Mouse (Mus musculus) MEL-GATA-1-ER (cell line): Measurements from ENCODE around the gene Elmsan1.

ENCODE experiments used
- DNase-seq: peaks from one replicate; pipeline ENCODE4 v3.0.0-alpha.2; 2012; ENCODE audit warnings: low read depth; ENCODE audit errors: extremely low read depth

Gene Elmsan1

DNA sequence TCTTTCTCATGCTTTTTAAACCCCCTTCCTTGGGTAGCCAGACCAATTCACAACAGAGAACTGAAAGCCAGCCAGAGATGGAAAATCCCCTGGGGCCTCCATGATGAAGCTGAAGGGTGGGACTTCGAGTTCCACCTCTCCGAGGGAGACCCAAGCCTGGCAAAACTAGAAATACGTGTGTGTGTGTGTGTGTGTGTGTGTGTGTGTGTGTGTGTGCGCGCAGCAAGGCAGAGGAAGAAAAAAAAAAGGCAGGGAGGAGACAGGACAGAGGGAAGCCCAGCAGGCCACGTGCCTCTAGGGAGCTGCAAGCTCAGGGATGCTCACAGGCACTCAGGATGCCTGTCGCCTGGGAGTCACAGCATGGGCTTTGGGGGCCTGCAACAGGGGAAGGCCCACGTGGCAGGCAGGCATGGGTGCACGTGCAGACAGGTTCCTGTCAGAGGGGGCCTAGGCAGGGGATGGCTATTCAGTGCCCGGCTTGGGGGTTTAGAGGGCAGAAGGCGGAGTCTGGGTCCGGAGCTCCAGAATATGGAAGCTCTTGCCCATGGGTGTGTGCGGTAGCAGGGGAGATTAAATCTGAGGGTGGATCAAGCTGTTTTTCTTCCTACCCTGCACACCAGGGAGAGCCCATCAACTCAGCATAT, 42.4 kb downstream of the Elmsan1 start:
- no peak for DNase-seq

DNA sequence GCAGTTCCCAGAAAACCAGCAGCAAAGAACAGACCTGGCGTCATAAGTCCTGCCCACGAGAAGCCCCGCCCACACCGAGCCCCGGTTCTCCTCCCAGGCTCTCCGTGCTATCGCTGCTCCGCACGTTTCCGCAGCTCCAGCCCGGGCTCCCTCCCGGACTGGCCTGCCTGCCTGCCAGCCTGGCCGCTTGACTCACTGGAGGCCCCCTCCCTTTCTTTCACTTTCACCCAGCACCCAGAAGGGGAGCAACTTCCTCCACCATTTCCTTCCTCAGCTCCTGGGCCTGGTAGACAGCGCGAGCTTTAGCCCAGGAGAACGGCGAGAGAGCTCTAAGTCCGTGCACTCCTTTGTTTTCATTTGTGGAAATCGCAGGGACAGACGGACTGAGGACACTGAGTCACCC, 43.0 kb downstream of the Elmsan1 start:
- peak; percentile 92 for DNase-seq

DNA sequence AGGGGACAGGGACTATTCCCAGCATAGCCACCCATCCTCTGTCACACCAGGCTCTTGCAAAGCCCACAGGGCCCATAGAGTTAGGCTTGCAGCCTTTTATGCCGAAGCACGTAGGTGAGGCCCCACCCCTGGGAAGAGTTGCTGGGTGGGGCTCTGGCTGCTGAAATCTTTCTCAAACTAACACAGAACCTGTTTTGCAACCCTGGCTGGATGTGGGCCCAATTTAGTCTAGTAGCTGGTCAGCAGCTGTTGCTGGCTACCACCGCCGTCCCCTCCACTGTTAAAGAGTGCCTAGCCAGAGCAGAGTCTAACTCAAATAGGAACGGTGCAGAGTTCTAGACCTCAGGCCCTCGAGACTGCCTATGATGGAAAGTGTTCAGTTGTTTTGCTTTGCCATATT, 43.8 kb downstream of the Elmsan1 start:
- no peak for DNase-seq

DNA sequence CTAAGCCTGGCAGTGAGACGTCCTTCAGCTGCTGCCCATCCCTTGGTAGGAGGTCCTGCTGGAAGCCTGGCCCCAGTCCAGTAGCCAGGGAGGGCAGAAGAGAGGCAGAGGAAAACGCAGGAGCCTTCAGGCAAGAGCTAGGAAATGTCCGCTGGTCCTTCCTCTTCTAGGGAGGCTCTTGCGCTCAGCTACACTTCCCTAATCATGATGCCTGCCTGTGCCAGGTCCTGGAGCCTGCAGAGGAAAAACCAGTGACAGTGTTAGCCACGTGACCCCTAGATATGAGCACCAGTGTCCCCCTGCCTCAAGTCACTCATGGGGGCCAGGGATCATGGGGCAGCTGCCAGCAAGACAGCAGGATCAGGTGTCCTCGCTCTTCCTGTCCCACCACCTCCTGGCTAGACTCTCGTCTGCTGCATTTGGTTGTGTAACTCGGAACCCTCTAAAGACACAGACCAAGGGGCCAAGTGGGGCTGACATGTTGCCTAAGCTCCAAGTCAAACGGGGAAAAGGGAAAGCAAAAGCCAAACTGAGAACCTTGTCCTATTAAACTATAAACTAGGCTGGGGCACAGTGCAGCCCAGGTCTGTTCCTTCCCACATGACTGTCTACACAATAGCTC, 44.4 kb downstream of the Elmsan1 start:
- no peak for DNase-seq

DNA sequence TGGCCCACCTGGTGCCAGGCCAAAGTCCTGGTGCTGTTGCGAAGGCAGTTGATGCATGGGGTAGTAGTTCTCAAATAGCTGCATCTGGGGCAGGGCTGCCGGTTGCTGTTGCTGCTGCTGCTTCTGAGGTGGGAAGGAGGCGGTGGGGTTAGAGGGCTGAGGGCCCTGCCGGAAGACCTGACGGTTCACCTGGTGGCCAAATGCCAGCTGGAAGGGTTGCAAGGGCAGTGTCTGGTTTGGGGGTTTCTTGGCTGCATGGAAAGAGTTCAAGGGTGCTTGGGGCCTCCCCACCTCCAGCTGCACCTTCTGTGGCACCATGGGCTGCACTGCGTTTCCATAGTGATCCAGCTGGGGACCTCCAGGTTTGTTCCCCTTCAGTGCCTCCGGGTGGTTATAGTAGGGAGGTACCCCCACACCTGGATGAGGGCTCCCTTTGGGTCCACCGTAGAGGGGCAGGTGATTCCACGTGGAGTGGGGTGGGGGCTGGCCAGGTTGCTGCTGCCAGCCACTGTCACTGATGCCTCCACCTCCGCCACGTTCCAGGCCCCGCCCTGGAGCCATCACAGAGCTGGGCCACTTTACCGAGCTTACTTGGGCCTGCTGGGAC, 45.3 kb downstream of the Elmsan1 start:
- DNase-seq, result no peak

DNA sequence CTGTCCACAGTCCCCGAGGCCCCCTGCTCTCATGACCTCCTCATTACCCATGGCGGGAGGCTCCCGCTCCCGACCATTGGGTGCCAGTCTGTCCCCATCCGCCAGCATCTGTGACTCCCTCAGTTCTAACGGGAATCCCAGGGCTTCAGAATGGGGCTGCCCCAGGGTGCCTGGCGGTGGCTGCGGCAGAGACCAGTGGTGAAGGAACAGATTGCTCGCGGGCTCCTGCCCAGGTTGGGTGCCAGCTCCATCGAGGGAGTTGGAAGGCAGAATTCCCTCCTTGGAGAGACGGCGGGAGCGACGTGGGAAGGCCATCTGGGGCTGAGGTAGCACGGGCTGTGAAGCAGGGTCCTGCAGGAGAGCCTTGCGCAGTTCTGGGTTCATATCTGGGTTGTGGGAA, 45.8 kb downstream of the Elmsan1 start:
- no peak for DNase-seq

DNA sequence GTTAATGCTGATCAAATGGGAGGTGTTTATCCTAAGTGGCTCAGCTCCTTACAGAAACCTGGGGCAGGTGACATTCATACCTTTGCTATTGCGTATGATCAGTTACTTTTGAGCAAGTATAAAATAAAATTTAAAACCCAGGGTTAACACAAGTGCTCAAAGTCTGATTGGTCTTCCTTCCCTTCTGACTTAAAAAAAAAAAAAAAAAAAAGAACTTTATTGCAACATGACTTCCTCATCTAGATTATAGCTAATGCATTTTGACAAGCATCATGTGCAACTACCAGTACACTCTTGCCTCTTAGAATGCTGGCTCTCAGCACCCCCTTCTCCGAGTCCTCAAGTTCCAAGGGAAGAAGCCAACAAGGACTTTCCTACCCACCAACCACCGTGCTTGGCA, 46.5 kb downstream of the Elmsan1 start:
- DNase-seq, result no peak

DNA sequence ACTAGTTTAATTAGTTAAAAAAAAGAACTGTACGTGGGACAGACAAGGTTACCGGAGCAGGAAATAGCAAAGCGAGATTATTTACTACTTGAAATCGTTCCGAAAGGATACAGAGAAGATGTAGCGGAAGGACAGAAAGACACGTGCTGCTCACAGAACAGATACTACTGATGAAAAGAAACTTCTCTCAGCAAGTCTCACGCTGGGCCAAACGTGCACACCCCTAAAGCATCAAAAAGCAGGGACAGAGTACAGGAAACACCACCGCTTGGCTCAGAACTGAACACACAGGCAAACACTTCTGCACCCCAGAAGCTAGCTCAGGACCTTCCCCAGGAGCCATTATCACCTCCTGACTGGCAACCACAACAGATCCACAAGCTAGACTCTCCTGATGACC, 48.1 kb downstream of the Elmsan1 start:
- no peak for DNase-seq

DNA sequence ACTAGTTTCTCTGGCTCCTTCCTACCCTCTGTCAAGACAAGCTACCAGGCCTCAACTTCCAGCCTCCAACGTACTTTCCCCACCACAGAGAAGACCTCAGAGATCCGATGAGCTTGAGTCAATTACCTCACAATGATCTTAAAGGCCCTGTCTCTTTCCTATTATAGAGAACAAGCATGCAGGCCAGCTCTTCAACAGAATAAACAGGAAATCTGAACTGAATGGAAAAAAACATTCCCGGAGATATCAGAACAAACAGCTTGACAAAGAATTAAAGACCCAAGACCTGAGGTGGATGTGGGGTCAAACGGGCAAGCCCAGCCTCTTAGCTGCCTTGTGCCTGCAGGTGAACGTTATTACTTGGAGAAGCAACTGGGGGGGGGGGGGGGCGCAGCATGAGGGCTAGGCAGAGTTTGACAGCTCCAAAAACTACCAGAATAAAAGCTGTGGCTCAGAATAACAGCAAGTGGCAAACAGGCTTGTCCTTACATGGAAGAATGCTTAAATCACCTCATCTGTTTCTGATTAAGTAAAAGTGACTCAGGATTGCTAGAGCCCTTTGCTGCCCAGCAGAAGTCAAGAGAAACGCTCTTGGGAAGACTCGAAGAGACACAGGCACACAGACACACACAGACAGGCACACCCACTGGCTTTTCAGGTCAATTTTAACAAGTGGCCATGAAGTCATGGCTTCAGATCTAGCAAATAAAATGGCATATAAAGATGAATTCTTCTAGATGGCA, 52.9 kb downstream of the Elmsan1 start:
- no peak for DNase-seq

DNA sequence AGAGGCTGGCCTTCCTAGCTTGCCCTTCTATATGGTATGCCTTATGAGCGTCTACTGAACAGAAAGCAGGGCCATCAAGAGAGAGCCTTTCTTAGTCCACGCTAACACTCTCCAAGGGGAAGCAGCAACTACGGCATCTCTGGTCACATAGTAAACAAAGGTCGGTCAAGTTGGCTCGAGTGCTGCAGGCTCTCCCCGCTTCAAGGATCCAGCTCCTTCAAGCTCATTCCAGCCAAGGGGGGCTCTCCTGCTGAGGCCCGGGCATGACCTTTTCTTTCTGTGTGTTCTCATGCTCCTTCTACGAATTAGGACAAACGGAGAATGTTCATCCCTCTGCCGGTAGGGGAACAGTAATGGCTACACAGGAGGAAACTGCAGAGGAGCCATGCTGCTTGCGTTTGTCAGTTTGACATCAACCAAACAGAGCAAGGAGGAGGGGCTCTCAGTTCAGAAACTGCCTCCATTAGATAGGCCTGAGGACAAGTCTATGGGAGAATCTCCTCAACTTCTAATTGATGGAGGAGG, 55.0 kb downstream of the Elmsan1 start:
- DNase-seq, result no peak

DNA sequence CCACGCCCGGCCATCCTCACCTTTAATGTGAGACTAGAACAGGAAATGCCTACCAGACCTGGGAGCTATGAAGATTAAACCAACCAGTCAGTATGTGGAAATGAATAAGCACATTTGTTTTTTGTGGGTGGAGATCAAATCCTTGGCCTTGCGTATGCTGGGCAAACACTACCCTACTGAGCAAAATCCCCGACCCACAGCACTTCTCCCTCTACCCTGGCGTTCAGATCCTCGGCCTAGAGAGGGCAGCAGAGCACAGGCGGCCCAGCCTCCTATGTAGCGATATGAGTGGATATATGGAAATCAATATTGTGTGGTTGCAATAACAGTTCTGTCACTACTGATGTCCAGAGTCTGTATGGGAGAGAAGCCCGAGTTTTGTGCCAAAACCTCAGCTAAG, 55.5 kb downstream of the Elmsan1 start:
- DNase-seq, result no peak

DNA sequence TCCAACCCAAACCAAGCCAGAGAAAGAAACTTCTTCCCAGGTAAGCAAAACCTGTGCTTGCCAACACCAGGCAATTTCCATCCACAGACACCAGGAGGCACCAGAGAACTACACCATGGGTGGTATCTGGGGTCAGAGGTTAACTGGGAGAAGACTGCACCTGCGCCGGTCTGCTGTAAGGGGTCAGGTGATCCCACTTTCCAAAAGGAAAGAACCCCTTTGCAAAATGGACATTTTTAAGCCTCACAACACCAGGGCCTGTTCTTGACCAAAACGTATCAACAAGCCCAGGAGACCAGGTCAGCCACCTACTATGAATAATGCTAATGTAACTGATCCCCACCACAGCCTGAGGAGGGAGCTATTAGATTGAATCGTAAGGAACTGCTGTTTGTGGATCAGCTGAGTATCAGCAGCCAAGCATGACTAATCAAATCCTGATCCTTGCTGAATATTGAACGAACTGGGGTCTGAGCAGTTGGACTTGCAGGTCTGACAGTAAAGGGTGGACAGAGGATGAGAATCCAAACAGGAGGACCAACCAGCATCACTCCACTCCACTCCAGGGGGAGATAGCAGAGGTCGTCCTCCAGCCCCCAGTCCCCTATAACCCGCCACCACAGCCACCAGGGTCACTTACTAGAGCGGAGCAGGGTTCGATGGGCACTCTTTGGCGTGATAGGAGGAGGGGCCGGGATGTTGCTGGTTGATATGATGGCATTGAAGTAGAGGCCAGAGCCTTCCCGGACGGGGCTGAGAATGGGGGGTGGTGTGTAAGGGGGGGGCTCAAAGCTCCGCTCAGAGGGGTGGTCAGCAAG, 56.9 kb downstream of the Elmsan1 start:
- DNase-seq, result no peak

DNA sequence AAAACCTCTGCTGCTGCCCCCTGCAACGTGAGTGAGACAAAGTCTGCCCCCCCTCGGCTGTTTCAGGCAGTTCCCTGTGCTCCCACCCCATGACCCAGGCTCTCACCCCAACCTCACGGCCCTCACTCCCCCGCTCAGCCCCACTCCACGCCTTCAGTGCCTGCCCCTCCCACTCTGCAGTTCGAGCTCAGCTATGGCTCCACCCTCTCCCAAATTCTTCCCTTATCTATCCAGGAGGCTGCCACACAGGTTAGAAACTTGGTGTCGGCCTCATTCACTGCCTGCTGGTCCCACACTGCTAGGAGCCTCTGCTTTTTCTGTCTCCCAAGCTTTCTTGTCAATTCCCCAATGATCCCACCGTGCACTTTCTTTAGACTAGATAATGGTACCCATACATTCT, 57.6 kb downstream of the Elmsan1 start:
- no peak for DNase-seq

DNA sequence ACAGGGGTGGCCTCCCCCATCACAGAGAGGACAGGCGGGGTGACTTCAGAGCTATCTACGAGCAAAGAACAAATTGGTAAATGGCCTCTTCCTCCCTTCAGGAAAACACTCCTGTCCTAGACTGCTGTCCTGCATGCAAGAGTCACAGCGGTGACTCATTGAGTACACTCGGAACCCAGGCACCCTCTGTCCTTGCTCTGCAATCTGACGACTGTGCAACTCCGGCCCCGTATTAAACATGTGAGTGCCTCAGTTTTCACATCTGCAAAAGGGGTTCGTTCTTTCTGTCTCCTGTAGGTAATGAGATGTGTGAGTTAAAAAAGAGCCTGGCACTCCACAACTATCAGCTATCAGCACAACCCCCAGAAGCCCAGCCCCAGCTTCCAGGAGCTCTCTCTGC, 58.2 kb downstream of the Elmsan1 start:
- no peak for DNase-seq

DNA sequence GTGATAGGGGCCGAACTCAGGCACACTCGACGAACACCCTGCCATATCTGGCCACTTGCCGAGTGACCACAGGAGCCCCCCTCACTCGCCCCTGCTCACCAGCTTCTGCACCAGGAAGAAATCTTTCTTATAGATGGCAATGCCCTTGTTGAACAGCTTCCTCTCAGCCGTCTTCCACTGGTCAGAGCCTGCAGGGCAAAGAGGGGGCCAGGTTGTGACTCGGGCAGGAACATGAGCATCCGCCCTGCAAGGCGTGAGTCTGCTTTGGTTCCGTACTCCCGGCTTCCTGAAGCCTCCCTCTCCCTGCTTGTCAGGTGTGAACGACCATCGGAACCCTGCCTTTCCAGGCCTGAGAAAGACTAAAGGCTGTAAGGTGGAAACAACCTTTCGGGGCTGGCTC, 60.5 kb downstream of the Elmsan1 start:
- no peak for DNase-seq

DNA sequence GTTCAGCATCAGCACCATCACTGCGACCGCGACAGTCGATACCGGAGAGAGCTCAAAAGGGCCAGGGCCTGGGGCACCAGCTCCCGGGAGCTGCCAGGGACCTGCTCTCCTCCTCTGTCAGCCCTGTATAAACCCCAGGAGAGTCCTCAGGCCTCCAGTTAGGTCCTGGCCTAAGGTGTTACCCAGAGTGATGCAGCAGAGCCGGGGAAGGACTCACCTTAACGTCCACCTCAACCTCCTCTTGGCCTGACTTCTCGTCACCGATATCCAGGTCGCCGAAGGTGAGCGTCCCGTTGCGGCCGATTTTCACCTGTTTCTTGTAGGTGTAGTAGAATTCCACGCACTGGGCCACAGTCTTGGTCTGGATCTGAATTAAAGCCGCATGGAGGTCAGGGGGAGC, 62.5 kb downstream of the Elmsan1 start:
- DNase-seq, result no peak

DNA sequence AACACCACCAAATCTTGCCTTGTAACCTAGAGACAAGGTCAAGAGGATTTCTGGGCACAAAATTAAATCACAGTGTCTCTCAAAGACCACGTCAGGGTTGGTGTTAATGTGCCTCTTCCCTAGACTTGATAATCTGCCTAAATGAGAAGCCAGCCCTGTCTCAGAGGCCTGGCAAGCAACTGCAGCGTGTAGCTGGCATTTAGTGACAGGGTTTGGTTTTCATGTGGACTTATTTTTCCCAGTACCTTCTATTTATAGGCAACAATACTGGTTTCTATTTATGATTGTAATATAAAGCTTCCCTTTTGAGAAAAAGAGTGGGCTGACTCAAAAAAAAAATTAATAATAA, 63.2 kb downstream of the Elmsan1 start:
- no peak for DNase-seq

DNA sequence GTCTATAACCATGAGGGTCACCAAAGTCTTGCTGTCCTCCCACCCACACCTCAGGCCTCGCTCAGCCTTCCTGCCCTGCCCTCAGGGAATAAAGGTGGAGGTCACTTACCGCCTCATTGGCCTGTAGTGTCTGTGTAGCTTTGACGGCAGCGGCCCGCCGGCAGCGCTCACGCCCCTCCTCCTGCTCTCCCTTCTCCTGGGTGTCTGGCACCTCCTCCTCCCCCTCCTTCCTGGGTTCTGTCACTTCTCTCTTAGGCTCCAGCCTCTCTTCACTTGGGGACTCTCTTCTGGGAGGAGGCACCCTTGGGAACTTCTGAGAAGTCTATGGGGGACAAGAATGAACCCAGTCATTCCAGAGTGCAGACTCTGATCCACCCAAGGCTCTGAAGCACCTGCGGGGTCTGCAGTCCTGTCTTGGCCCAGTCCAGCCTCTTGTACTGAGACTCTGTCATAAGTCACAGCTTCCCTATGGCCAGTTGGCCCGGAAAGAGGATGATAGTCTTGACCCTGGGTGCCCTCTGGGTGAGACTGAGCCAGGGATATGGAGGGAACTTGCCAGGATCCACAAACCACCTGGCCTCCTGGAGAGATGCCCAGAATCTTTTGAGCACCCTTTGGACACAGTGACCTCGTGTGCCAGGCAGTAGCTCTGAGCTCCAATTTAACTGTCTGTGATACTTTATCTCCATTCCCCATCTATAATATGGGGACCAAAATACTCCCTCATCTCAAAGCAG, 63.7 kb downstream of the Elmsan1 start:
- DNase-seq, result no peak

DNA sequence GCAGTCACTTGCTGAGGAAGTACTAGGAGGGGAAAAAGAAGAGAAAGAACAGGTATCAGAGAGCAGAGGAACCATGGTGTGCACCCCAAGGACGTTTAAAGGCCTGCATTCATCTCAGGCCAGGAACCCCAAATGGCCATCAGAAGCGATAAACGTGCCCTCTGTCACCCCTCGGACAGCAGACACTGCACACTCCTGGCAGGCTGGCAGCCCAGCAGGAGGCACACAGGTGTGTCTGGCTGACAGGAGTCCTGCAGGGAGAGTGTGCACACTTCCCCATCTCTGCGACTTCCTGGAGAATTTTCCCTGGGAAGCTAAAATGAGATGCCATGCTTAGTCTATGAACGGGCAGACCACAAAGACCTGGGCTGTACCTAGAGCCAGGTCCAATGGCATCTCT, 65.3 kb downstream of the Elmsan1 start:
- DNase-seq, result no peak

DNA sequence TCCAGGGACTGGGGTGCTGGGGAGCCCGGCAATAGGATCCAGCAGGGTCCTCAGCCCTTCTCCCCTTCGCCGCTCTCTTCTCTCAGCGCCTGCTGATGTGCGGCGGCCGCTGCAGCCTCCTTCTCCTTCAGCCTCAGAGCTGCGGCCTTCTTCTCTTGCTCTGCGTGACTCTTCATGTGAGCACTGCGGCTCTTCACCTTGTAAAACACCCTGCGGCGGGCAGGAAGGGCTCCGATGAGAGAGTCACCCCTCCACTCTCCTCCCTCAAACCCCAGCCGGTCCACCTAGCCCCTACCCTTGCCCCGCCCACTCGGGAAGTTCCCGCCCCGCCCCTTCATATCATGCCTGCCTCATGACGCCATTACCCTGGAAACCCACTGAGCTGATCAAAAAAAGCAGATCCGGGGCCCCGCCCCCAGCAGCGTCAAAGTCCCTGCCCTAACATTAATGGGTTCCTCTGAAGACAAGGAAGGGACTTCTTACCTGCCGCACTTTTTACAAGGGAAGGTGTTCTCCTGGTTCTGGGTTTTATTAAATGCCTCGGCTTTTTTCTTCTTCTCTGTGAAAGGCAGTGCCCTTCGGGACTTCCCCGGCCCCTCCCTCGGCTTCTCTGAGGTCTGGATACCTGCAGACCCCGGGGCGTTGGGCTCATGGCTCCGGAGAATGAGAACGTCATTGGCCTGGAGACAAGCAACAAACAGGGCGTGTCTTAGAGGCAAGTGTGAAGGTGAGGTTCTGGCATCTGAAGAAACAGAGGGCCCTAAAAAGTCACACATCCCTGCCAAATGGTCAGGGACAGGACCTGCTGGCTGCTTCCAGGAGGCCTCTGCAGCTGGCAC, 66.1 kb downstream of the Elmsan1 start:
- DNase-seq, result no peak
